Mouse (Mus musculus) liver, embryonic 14.5 days (tissue): ENCODE data around the gene Trim9.

Source experiments
- CTCF ChIP-seq: IDR thresholded peaks from 2 replicates; pipeline ENCODE4 v1.5.1; 2016; ENCODE audit warnings: antibody characterized with exemption, low read depth, control low read depth
- EP300 ChIP-seq: IDR thresholded peaks from 2 replicates; pipeline ENCODE4 v1.6.1; 2016; ENCODE audit warnings: antibody characterized with exemption, low read depth

GRCm38 (mm10) chr12:70369348-70369747 is 21.9 kb upstream of the Trim9 start:
- TF ChIP-seq CTCF (no peak), EP300 (no peak)
